Mouse (Mus musculus) monocyte, adult 2 months (primary cell): ENCODE results near the gene Pcp4.

Experiments used
- DNase-seq, 2 experiments: peaks; one replicate each; pipeline ENCODE4 v3.0.0; 2022; ENCODE audit warnings: low spot score in 2 of 2, low read depth in 1 of 2

The Pcp4 gene

DNA sequence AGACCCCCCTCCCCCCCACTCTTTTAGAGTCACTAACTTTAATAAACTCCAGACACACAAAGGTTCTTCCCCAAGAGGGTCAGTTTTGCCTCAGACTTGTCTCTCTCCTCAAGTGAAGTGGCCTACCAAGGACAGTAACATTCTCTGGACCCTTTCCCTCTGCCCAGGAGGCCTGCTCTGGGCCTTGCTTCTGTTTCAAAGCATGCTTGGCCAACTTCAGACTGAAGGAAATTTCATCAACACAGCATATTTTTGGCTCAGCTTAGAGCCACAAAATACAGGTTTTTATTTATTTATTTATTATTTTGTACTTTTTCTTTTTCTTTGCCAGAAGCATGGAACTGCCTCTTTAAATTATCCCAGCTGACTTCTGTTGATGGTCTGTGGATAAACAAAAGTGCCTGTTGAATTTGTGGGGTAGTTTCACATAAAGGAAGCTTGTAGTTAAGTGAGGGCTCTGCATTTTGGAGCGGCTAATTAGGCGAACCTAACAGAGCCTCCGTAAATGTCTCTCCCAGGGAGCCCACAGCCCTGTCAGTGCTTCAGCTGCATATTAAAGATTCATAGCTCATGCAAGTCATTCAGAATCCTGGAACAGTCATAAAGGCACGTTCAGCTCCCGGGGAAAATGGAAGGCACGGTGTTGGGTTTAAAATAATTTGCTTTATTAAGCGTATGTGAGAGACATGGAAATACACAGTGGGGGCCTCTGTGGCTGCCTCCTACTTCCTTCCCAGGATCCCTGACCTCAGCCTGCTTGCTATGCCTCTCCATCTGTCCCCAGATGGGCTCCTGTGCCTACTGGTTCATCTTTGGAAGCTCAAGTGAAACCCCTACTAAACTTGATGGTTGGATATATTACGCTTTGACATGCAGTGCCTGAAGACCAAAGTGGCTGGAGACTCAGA lies 96.2 kb downstream of the Pcp4 start:
- no peak for DNase-seq

DNA sequence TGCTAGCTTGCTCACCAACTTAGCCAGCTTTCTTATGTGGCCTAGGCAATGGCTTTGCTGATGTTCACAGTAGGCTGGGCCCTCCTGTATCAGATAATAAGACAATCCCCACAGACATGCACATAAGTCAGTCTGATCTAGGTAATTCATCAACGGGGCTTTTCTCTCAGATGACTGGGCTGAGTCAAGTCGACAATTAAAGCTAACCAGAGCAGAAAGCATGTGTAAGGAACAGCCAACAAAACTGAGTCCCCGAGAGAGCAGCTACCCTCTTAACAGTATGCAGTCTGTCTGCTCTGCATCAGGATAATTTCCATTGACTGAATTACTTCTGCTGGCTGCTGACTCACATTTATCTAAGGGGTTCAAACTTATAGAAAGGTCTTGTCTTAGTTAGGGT lies 100.0 kb downstream of the Pcp4 start:
- DNase-seq: no peak
